Mouse (Mus musculus) liver, postnatal 0 days (tissue): Measurements from ENCODE around the gene Gm20388.

Experiments
- CTCF ChIP-seq: sonication (generic); IDR thresholded peaks from 2 replicates; pipeline ENCODE4 v1.5.1; 2016; ENCODE audit warnings: antibody characterized with exemption, low read depth
- EP300 ChIP-seq: IDR thresholded peaks from 2 replicates; pipeline ENCODE4 v1.6.1; 2016; ENCODE audit warnings: antibody characterized with exemption, low read depth, mild to moderate bottlenecking

DNA sequence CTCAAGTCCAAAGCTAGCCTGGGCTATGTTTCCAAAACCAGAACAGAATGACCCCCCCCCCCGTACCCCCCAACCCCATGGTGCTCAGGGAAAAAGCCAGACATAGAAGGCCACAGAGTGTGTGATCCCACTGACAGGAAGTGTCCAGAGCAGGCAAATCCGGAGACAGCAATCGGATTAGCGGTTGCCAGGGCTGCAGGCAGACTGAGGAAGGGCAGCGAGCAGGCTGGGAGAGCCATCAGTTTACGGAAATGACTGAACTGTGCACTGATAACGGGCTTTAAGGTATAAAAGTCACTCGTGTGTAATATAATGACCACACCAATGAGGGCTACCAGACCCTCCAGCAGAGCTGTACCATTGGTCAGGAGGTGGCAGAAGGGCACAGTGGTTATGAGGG, 730.6 kb downstream of the Gm20388 start:
- TF ChIP-seq CTCF (no peak), EP300 (no peak)
